Mouse (Mus musculus) limb, embryonic 15.5 days (tissue): Measurements from ENCODE around the gene Ankrd45. TPM values are rescaled to one million over a fixed set of nuclear protein-coding genes. Genes with fewer than 3 reads are reported as not detected.

Experiments used
- ATAC-seq: fragments of 200-750 bp; cut with Nextera tagmentation; 2 replicates; pipeline ENCODE4 v1.8.0; 2017; ENCODE audit warnings: low read depth, moderate TSS enrichment; ENCODE audit not compliant: insufficient number of reproducible peaks, low FRiP score, low TSS enrichment
- H3K27ac ChIP-seq: fragments of 300-500 bp; sonication (generic); 2 replicates; pipeline ENCODE4 v1.5.1; 2015; ENCODE audit warnings: moderate library complexity, mild to moderate bottlenecking, inconsistent platforms
- H3K27me3 ChIP-seq: fragments of 300-500 bp; sonication (generic); 2 replicates; pipeline ENCODE4 v1.6.1; 2015; ENCODE audit warnings: inconsistent platforms
- H3K36me3 ChIP-seq: fragments of 300-500 bp; sonication (generic); 2 replicates; pipeline ENCODE4 v1.6.1; 2015; ENCODE audit warnings: inconsistent platforms
- H3K4me1 ChIP-seq: fragments of 300-500 bp; sonication (generic); 2 replicates; pipeline ENCODE4 v1.6.1; 2015; ENCODE audit warnings: inconsistent platforms
- H3K4me2 ChIP-seq: fragments of 300-500 bp; sonication (generic); 2 replicates; pipeline ENCODE4 v1.6.1; 2015; ENCODE audit warnings: mild to moderate bottlenecking, inconsistent platforms
- H3K4me3 ChIP-seq: fragments of 300-500 bp; sonication (generic); 2 replicates; pipeline ENCODE4 v1.5.1; 2015; ENCODE audit warnings: mild to moderate bottlenecking, inconsistent platforms
- H3K9ac ChIP-seq: fragments of 300-500 bp; sonication (generic); 2 replicates; pipeline ENCODE4 v1.6.1; 2015; ENCODE audit warnings: inconsistent platforms
- H3K9me3 ChIP-seq: fragments of 300-500 bp; sonication (generic); 2 replicates; pipeline ENCODE4 v1.6.1; 2016; ENCODE audit warnings: inconsistent platforms
- WGBS: fragments of 180-500 bp; shearing (Covaris S2); methylation state at CpG from one replicate; pipeline ENCODE4 v1.1.7; 2015; 5-methylcytosine and 5-hydroxymethylcytosine counted together
- polyA plus RNA-seq: library from polyadenylated mRNA; unstranded; fragments of >200 nt; fragmentation: Nextera tagmentation; extraction: Ambion mirVana; gene quantifications from 2 replicates; pipeline ENCODE4 v1.2.1, GENCODE M21; 2015

Gene Ankrd45
- 0.70 and 1.7 TPM in 2 replicates for polyA plus RNA-seq

- Histone ChIP-seq H3K36me3 (no peaks in the 10 kb centered on the region), H3K27me3 (no peaks in the 10 kb centered on the region), H3K9me3 (no peaks in the 10 kb centered on the region), H3K27ac (no peak within 1 kb of the TSS), H3K4me1 (peaks cover 5% of the 10 kb centered on the region), H3K4me3 (peak within 1 kb of the TSS; percentile 40), H3K4me2 (peak within 1 kb of the TSS; percentile 75), H3K9ac (peak within 1 kb of the TSS; percentile 18)
- WGBS = 7% methylated on average over 33 of the region's 33 CpGs
- peak; percentile 35; the same call in 1 of the 2 replicates for ATAC-seq
These were observed at the start of gene Ankrd45 for GRCm38 (mm10) chr1:161142531-161143159. Ankrd45 (plus strand) TSS chr1:161142691.

- Histone ChIP-seq H3K9me3 (no peaks in the 10 kb centered on the region), H3K4me3 (no peak overlapping the region), H3K9ac (no peak overlapping the region), H3K36me3 (peaks cover 35% of the 10 kb centered on the region), H3K4me2 (no peak overlapping the region), H3K4me1 (no peaks in the 10 kb centered on the region), H3K27ac (no peak overlapping the region), H3K27me3 (no peaks in the 10 kb centered on the region)
- no peak for ATAC-seq
- 96% methylated on average over 4 of the region's 4 CpGs for WGBS
These were observed 42.6 kb upstream of the Ankrd45 start for GRCm38 (mm10) chr1:161099721-161100405.

- Histone ChIP-seq H3K9me3 (no peaks in the 10 kb centered on the region), H3K27me3 (no peaks in the 10 kb centered on the region), H3K36me3 (peaks cover 25% of the 10 kb centered on the region), H3K27ac (no peak overlapping the region), H3K4me1 (no peaks in the 10 kb centered on the region), H3K4me2 (no peak overlapping the region), H3K4me3 (no peak overlapping the region), H3K9ac (no peak overlapping the region)
- 86% methylated on average over 1 of the region's 1 CpGs for WGBS
- ATAC-seq = no peak
These were observed 38.6 kb upstream of the Ankrd45 start for GRCm38 (mm10) chr1:161103842-161104241.

- Histone ChIP-seq H3K27ac (no peak overlapping the region), H3K4me2 (no peak overlapping the region), H3K9me3 (no peaks in the 10 kb centered on the region), H3K4me1 (no peaks in the 10 kb centered on the region), H3K4me3 (no peak overlapping the region), H3K9ac (no peak overlapping the region), H3K36me3 (peaks cover 14% of the 10 kb centered on the region), H3K27me3 (no peaks in the 10 kb centered on the region)
- no peak for ATAC-seq
- 86% methylated on average over 8 of the region's 8 CpGs for WGBS
These were observed 33.3 kb upstream of the Ankrd45 start for GRCm38 (mm10) chr1:161109216-161109615.

- H3K4me1 ChIP-seq = no peaks in the 10 kb centered on the region
- H3K9me3 ChIP-seq = no peaks in the 10 kb centered on the region
- H3K27me3 ChIP-seq = no peaks in the 10 kb centered on the region
- no peak overlapping the region for H3K4me3 ChIP-seq
- H3K4me2 ChIP-seq = no peak overlapping the region
- H3K27ac ChIP-seq = no peak overlapping the region
- H3K36me3 ChIP-seq = peaks cover 2% of the 10 kb centered on the region; the same call in 1 of the 2 replicates
- no peak overlapping the region for H3K9ac ChIP-seq
- no peak for ATAC-seq
These were observed 27.9 kb upstream of the Ankrd45 start for GRCm38 (mm10) chr1:161114591-161114990.

GRCm38 (mm10) chr1:161122661-161123418 is 19.7 kb upstream of the Ankrd45 start:
- Histone ChIP-seq H3K27me3 (no peaks in the 10 kb centered on the region), H3K27ac (no peak overlapping the region), H3K9me3 (no peaks in the 10 kb centered on the region), H3K36me3 (peaks cover 11% of the 10 kb centered on the region), H3K4me2 (no peak overlapping the region), H3K9ac (no peak overlapping the region), H3K4me1 (no peaks in the 10 kb centered on the region), H3K4me3 (no peak overlapping the region)
- no peak for ATAC-seq
- WGBS = 89% methylated on average over 10 of the region's 10 CpGs

GRCm38 (mm10) chr1:161126461-161126860 is 16.0 kb upstream of the Ankrd45 start:
- Histone ChIP-seq H3K9me3 (no peaks in the 10 kb centered on the region), H3K4me3 (no peak overlapping the region), H3K36me3 (peaks cover 6% of the 10 kb centered on the region), H3K4me2 (no peak overlapping the region), H3K27me3 (no peaks in the 10 kb centered on the region), H3K9ac (no peak overlapping the region), H3K4me1 (peaks cover 7% of the 10 kb centered on the region), H3K27ac (no peak overlapping the region)
- no peak for ATAC-seq
- 57% methylated on average over 1 of the region's 1 CpGs for WGBS

GRCm38 (mm10) chr1:161130726-161131664 is 11.5 kb upstream of the Ankrd45 start, which contains the start of gene Klhl20:
Klhl20 (minus strand) TSS chr1:161131511.
- WGBS = 1% methylated on average over 41 of the region's 41 CpGs
- Histone ChIP-seq H3K9ac (peak within 1 kb of the TSS; percentile 92), H3K27ac (peak within 1 kb of the TSS; percentile 89), H3K9me3 (no peaks in the 10 kb centered on the region), H3K27me3 (0 out of 2 replicates have a peak, but pooled peaks cover 2% of the 10 kb centered on the region), H3K4me3 (peak within 1 kb of the TSS; percentile 87), H3K36me3 (peaks cover 6% of the 10 kb centered on the region), H3K4me2 (peak within 1 kb of the TSS; percentile 68), H3K4me1 (peaks cover 7% of the 10 kb centered on the region)
- peak; percentile 90 for ATAC-seq

- H3K9me3 ChIP-seq = no peaks in the 10 kb centered on the region
- WGBS = 88% methylated on average over 2 of the region's 2 CpGs
- H3K9ac ChIP-seq = no peak overlapping the region
- H3K27ac ChIP-seq = no peak overlapping the region
- no peaks in the 10 kb centered on the region for H3K36me3 ChIP-seq
- no peak overlapping the region for H3K4me2 ChIP-seq
- no peak for ATAC-seq
- H3K27me3 ChIP-seq = no peaks in the 10 kb centered on the region
- H3K4me3 ChIP-seq = no peak overlapping the region
- H3K4me1 ChIP-seq = peaks cover 5% of the 10 kb centered on the region
These were observed 3.0 kb upstream of the Ankrd45 start for GRCm38 (mm10) chr1:161139496-161139895.

GRCm38 (mm10) chr1:161140026-161140762 is 2.3 kb upstream of the Ankrd45 start:
- Histone ChIP-seq H3K27ac (no peak overlapping the region), H3K9ac (no peak overlapping the region), H3K4me2 (no peak overlapping the region), H3K27me3 (no peaks in the 10 kb centered on the region), H3K4me1 (peaks cover 5% of the 10 kb centered on the region), H3K9me3 (no peaks in the 10 kb centered on the region), H3K4me3 (no peak overlapping the region), H3K36me3 (no peaks in the 10 kb centered on the region)
- WGBS = 78% methylated on average over 9 of the region's 9 CpGs
- ATAC-seq = no peak

- Histone ChIP-seq H3K9me3 (no peaks in the 10 kb centered on the region), H3K4me1 (peaks cover 5% of the 10 kb centered on the region), H3K4me3 (peak overlapping the region; percentile 40; the same call in 1 of the 2 replicates), H3K9ac (no peak overlapping the region), H3K27me3 (no peaks in the 10 kb centered on the region), H3K4me2 (no peak overlapping the region), H3K27ac (no peak overlapping the region), H3K36me3 (no peaks in the 10 kb centered on the region)
- WGBS = 86% methylated on average over 7 of the region's 7 CpGs
- ATAC-seq = no peak
These were observed 725 bp downstream of the Ankrd45 start for GRCm38 (mm10) chr1:161143216-161143615.
